Mouse (Mus musculus) liver, embryonic 11.5 days (tissue): ENCODE measurements around the gene Irf2bpl. TPM values are rescaled to one million over a fixed set of nuclear protein-coding genes. Genes with fewer than 3 reads are reported as not detected.

Experiments
- ATAC-seq: fragments of 200-750 bp; cut with Nextera tagmentation; replicated peaks from 2 replicates; pipeline ENCODE4 v1.8.0; 2017; ENCODE audit warnings: moderate number of reproducible peaks, mild to moderate bottlenecking, moderate TSS enrichment, moderate library complexity; ENCODE audit not compliant: low FRiP score
- DNase-seq: peaks from one replicate; pipeline ENCODE4 v3.0.0-alpha.2; 2017; ENCODE audit warnings: low spot score
- H3K27ac ChIP-seq: fragments of 300-500 bp; sonication (generic); 2 replicates; pipeline ENCODE4 v1.5.1; 2014; ENCODE audit warnings: mild to moderate bottlenecking, low read depth, low read length, control low read depth
- H3K27me3 ChIP-seq: fragments of 300-500 bp; sonication (generic); replicated peaks from 2 replicates; pipeline ENCODE4 v1.6.1; 2014; ENCODE audit warnings: low read length, mixed read lengths; ENCODE audit not compliant: control insufficient read depth, insufficient read depth
- H3K36me3 ChIP-seq: fragments of 300-500 bp; sonication (generic); 2 replicates; pipeline ENCODE4 v1.6.1; 2014; ENCODE audit warnings: mild to moderate bottlenecking, low read length, moderate library complexity, mixed read lengths; ENCODE audit not compliant: control insufficient read depth, insufficient read depth
- H3K4me1 ChIP-seq: fragments of 300-500 bp; sonication (generic); replicated peaks from 2 replicates; pipeline ENCODE4 v1.6.1; 2014; ENCODE audit warnings: low read length, mixed read lengths; ENCODE audit not compliant: control insufficient read depth, insufficient read depth
- H3K4me2 ChIP-seq: fragments of 300-500 bp; sonication (generic); 2 replicates; pipeline ENCODE4 v1.6.1; 2014; ENCODE audit warnings: mild to moderate bottlenecking, control low read depth, moderate library complexity
- H3K4me3 ChIP-seq: fragments of 300-500 bp; sonication (generic); 2 replicates; pipeline ENCODE4 v1.5.1; 2014; ENCODE audit warnings: low read depth, low read length, control low read depth
- H3K9ac ChIP-seq: fragments of 300-500 bp; sonication (generic); 2 replicates; pipeline ENCODE4 v1.6.1; 2014; ENCODE audit warnings: low read depth, low read length, control low read depth
- H3K9me3 ChIP-seq: fragments of 300-500 bp; sonication (generic); 2 replicates; pipeline ENCODE4 v1.6.1; 2016; ENCODE audit warnings: low read length, inconsistent platforms, mixed read lengths; ENCODE audit not compliant: control insufficient read depth
- WGBS: fragments of 180-500 bp; shearing (Covaris S2); extraction: QIAGEN DNeasy Blood & Tissue Kit; methylation state at CpG from one replicate; pipeline ENCODE4 v1.1.7; 2014; 5-methylcytosine and 5-hydroxymethylcytosine counted together
- polyA plus RNA-seq: library from polyadenylated mRNA; unstranded; fragments of >200 nt; fragmentation: Nextera tagmentation; extraction: Ambion mirVana; gene quantifications from 2 replicates; pipeline ENCODE4 v1.2.1, GENCODE M21; 2014

Irf2bpl gene
- polyA plus RNA-seq, 1 experiment from 2014 or later: 9.7 TPM

- Histone ChIP-seq H3K9ac (no peak overlapping the region), H3K9me3 (no peaks in the 10 kb centered on the region), H3K27me3 (peaks cover 33% of the 10 kb centered on the region), H3K4me2 (no peak overlapping the region), H3K27ac (no peak overlapping the region), H3K36me3 (no peaks in the 10 kb centered on the region), H3K4me1 (peaks cover 8% of the 10 kb centered on the region), H3K4me3 (no peak overlapping the region)
- ATAC-seq (no peak), DNase-seq (no peak)
- 69% methylated on average over 16 of the region's 16 CpGs for WGBS
Observed at GRCm38 (mm10) chr12:86878426-86879353, 5.9 kb downstream of the Irf2bpl start.

GRCm38 (mm10) chr12:86876981-86877380 is 7.6 kb downstream of the Irf2bpl start:
- Histone ChIP-seq H3K4me1 (peaks cover 5% of the 10 kb centered on the region), H3K27me3 (peaks cover 16% of the 10 kb centered on the region), H3K36me3 (no peaks in the 10 kb centered on the region), H3K27ac (no peak overlapping the region), H3K9me3 (no peaks in the 10 kb centered on the region), H3K9ac (no peak overlapping the region), H3K4me3 (no peak overlapping the region), H3K4me2 (no peak overlapping the region)
- ATAC-seq (no peak), DNase-seq (no peak)
- 84% methylated on average over 4 of the region's 4 CpGs for WGBS

DNA sequence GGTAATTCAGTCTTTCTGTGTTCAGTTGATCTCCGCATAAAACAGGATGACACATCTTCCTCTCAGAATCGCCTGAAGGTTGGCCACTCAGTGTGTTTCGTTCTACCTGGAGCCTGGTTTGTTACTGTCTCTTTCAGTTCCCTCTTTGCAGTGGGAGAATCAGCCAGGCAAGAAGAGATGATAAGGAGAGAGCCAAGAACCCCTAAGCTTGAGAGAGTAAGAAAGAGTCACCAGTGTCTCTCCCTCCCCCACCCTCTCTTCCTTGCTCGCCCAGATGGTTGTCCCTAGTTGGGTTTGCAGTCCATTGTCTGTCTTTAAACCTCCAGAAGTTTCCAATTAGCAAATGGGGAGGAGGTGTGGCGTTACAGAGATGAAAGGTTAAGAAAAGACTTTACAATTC is 8.5 kb downstream of the Irf2bpl start:
- Histone ChIP-seq H3K9me3 (no peaks in the 10 kb centered on the region), H3K9ac (no peak overlapping the region), H3K27ac (no peak overlapping the region), H3K4me1 (peaks cover 5% of the 10 kb centered on the region), H3K27me3 (peaks cover 11% of the 10 kb centered on the region; the same call in 1 of the 2 replicates), H3K36me3 (no peaks in the 10 kb centered on the region), H3K4me2 (no peak overlapping the region), H3K4me3 (no peak overlapping the region)
- 70% methylated on average over 5 of the region's 5 CpGs for WGBS
- no peak for ATAC-seq
- no peak for DNase-seq

DNA sequence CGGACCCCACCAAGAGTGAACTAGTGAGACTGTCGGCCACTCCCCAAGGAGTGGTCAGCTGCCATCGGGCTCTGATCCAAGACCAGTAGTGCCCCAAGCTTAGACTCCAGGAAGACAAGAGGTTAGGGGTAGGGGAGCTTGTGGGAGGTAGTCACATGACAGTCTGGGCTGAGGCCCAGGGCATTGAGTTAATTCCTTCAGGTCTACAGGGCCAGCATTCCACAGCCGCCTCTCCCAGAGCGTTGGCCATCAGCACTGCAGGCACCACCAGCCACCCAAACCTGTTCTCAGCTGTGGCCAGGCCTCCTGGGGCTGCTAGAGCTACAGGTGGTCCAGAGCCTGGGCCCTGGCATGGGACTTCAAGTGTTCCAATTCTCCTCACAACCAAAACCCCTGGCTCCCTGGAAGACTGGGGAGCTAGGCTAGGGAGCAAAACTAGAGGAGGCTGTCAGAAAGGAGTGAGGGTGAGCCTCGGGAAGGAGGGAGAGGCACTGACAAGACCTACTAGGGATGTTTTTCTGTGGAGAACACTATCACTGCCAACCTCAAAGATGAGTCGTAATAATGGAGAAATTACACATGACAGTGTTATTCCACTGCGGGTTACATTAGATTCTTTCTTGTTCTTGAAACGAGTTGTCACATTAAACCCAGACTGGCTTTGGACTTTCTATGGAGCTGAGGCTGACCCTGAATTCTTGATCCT is 12.1 kb downstream of the Irf2bpl start:
- H3K9ac ChIP-seq: no peak overlapping the region
- ATAC-seq (no peak), DNase-seq (no peak)
- 73% methylated on average over 9 of the region's 9 CpGs for WGBS
- no peaks in the 10 kb centered on the region for H3K9me3 ChIP-seq
- no peaks in the 10 kb centered on the region for H3K27me3 ChIP-seq
- H3K36me3 ChIP-seq: no peaks in the 10 kb centered on the region
- no peak overlapping the region for H3K4me2 ChIP-seq
- no peak overlapping the region for H3K4me3 ChIP-seq
- H3K4me1 ChIP-seq: no peaks in the 10 kb centered on the region
- H3K27ac ChIP-seq: no peak overlapping the region

- ATAC-seq (no peak), DNase-seq (no peak)
- H3K9ac ChIP-seq: no peak overlapping the region
- no peak overlapping the region for H3K27ac ChIP-seq
- H3K27me3 ChIP-seq: no peaks in the 10 kb centered on the region
- H3K4me3 ChIP-seq: no peak overlapping the region
- H3K4me1 ChIP-seq: no peaks in the 10 kb centered on the region
- H3K4me2 ChIP-seq: no peak overlapping the region
- H3K36me3 ChIP-seq: no peaks in the 10 kb centered on the region
- H3K9me3 ChIP-seq: no peaks in the 10 kb centered on the region
- 73% methylated on average over 4 of the region's 4 CpGs for whole genome bisulfite sequencing
Observed at GRCm38 (mm10) chr12:86871666-86872334, 12.8 kb downstream of the Irf2bpl start.

GRCm38 (mm10) chr12:86870996-86871395 is 13.6 kb downstream of the Irf2bpl start:
- 86% methylated on average over 3 of the region's 3 CpGs for WGBS
- no peaks in the 10 kb centered on the region for H3K9me3 ChIP-seq
- ATAC-seq: no peak
- H3K9ac ChIP-seq: no peak overlapping the region
- H3K4me2 ChIP-seq: no peak overlapping the region
- no peak overlapping the region for H3K27ac ChIP-seq
- no peaks in the 10 kb centered on the region for H3K4me1 ChIP-seq
- no peaks in the 10 kb centered on the region for H3K27me3 ChIP-seq
- no peak for DNase-seq
- no peak overlapping the region for H3K4me3 ChIP-seq
- H3K36me3 ChIP-seq: no peaks in the 10 kb centered on the region

DNA sequence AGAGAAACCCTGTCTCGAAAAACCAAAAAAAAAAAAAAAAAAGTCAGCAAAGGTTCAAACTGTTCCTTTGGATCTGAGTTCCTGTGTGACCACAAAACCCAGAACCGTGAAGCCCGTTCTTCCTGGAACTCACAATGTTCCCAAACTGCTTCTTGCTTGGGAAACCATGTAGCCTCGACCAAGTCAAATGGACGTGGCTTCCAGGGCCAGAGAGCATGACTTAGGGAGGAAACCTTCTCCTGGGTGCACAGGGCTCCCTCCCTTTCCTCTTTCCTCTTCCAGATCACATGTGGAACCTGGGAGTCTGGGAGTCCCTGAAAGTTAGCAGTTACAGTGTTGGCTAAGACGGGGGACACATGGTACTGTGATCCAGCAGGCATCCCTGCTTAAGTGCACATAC is 14.8 kb downstream of the Irf2bpl start:
- Histone ChIP-seq H3K4me1 (no peaks in the 10 kb centered on the region), H3K27ac (no peak overlapping the region), H3K9ac (no peak overlapping the region), H3K4me2 (no peak overlapping the region), H3K36me3 (no peaks in the 10 kb centered on the region), H3K4me3 (no peak overlapping the region), H3K9me3 (no peaks in the 10 kb centered on the region), H3K27me3 (no peaks in the 10 kb centered on the region)
- no peak for ATAC-seq
- DNase-seq: no peak
- WGBS: 77% methylated on average over 6 of the region's 6 CpGs

DNA sequence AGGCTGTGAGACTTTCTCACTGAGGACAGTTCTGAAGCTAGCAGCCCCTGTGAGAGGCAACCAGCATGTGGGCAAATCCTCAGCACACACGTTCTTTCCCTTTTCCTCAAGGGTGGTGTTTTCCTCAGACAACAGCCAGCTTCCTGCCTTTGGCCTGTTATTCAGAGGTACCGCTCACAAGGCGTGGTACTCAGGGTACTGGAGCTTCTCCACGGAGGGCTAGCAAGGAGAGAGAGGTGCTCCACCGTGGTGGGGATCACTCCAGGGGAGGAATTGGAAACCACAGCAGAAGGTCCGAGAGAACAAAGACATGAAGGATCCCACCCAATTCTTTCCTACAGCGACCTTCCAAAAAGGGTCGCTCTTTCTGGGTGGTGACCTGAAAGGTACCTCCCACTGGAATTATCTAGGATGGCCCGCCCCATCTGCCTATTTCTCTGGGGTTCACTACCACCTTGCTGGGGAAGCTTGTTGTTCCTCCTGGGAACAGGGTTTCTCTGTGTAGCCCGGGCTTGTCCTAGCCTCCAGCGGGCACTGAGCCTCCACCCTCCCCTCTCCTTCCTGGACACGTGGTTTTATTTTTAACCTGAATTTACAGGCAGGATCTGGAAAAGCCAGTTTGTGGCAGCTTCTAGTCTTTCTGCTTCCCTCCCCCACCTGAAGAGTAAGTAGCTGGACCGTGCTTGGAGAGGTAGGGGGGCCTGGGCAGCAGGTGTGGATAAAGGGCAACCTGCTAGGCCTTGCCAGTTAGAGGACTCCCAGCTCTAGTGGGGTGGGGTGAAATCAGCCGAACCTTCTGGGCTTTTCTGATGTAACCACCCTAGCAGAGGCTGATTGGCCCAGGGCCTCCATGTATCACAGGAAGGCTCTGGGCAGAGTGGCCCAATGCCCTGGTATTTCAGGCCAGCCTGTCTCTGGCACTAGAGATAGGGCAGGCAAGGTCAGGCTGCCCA is 17.1 kb downstream of the Irf2bpl start:
- WGBS: 47% methylated on average over 14 of the region's 14 CpGs
- no peak overlapping the region for H3K4me3 ChIP-seq
- no peak overlapping the region for H3K27ac ChIP-seq
- no peak overlapping the region for H3K9ac ChIP-seq
- no peaks in the 10 kb centered on the region for H3K4me1 ChIP-seq
- H3K4me2 ChIP-seq: no peak overlapping the region
- no peaks in the 10 kb centered on the region for H3K36me3 ChIP-seq
- H3K9me3 ChIP-seq: no peaks in the 10 kb centered on the region
- ATAC-seq (no peak), DNase-seq (no peak)
- H3K27me3 ChIP-seq: no peaks in the 10 kb centered on the region
